29 mouse cellular contexts compared by ENCODE assay signal in genomic region chr13:110694876-110695275, GRCm38 (mm10).
DNase-seq lines count a peak whose midpoint lies in the region; ATAC-seq and TF ChIP-seq lines count a peak whose summit lies in the region.
"Had no signal": no experiment of that assay in that cellular context is flagged by ENCODE, and none has a peak within 500 bp of the region (broad histone marks: within the 10 kb centered on the region; RNA-seq: fewer than 3 reads in every experiment).

No protein-coding gene starts in this region.

- H3K4me3 ChIP-seq in embryonic facial prominence, embryonic 14.5 days (ENCODE audit: low read depth, low read length) = no peak overlapping the region
- no peak overlapping the region for H3K4me3 ChIP-seq in embryonic facial prominence, embryonic 10.5 days
- no peak overlapping the region for H3K4me3 ChIP-seq in heart, adult 2 months
- H3K4me3 ChIP-seq in kidney, postnatal 0 days (replicated peaks; ENCODE audit: low read depth, low read length) = no peak overlapping the region
- H3K4me3 ChIP-seq: megakaryocyte, embryonic 14.5 days; midbrain, embryonic 12.5 days; myocyte; neural tube, embryonic 12.5 days had no signal

- H3K79me2 ChIP-seq in heart, adult 2 months (replicated peaks; ENCODE audit: control insufficient read depth, insufficient read depth, low read length) = no peaks in the 10 kb centered on the region

- H3K27ac ChIP-seq in embryonic facial prominence, embryonic 14.5 days (replicated peaks; ENCODE audit: low read depth, low read length) = no peak overlapping the region
- H3K27ac ChIP-seq in embryonic facial prominence, embryonic 10.5 days (replicated peaks) = no peak overlapping the region
- H3K27ac ChIP-seq in heart, adult 2 months = peak overlapping the region; percentile 59
- no peak overlapping the region for H3K27ac ChIP-seq in kidney, postnatal 0 days
- H3K27ac ChIP-seq: hindbrain, embryonic 14.5 days; liver, embryonic 14.5 days; midbrain, embryonic 12.5 days; neural tube, embryonic 12.5 days; stomach, postnatal 0 days had no signal

- H3K9me3 ChIP-seq in embryonic facial prominence, embryonic 14.5 days (ENCODE audit: control insufficient read depth, low read length) = no peaks in the 10 kb centered on the region
- H3K9me3 ChIP-seq in embryonic facial prominence, embryonic 10.5 days = no peaks in the 10 kb centered on the region
- H3K9me3 ChIP-seq in kidney, postnatal 0 days (replicated peaks; ENCODE audit: low read length) = no peaks in the 10 kb centered on the region
- H3K9me3 ChIP-seq: megakaryocyte, embryonic 14.5 days; midbrain, embryonic 12.5 days; neural tube, embryonic 12.5 days had no signal

- peaks cover 11% of the 10 kb centered on the region for H3K4me1 ChIP-seq in embryonic facial prominence, embryonic 14.5 days (ENCODE audit: control insufficient read depth, insufficient read depth, low read length)
- peaks cover 25% of the 10 kb centered on the region for H3K4me1 ChIP-seq in embryonic facial prominence, embryonic 10.5 days
- H3K4me1 ChIP-seq in heart, adult 2 months (ENCODE audit: control insufficient read depth, insufficient read depth, low read length) = peaks cover 12% of the 10 kb centered on the region
- no peaks in the 10 kb centered on the region for H3K4me1 ChIP-seq in kidney, postnatal 0 days (replicated peaks; ENCODE audit: insufficient read depth, low read length)
- H3K4me1 ChIP-seq: neural tube, embryonic 12.5 days had no signal

- no peak overlapping the region for H3K4me2 ChIP-seq in embryonic facial prominence, embryonic 14.5 days (ENCODE audit: low read depth, low read length)
- no peak overlapping the region for H3K4me2 ChIP-seq in kidney, postnatal 0 days (ENCODE audit: low read length)
- H3K4me2 ChIP-seq: hindbrain, embryonic 14.5 days; midbrain, embryonic 12.5 days; neural tube, embryonic 12.5 days had no signal

- no peaks in the 10 kb centered on the region for H3K27me3 ChIP-seq in embryonic facial prominence, embryonic 14.5 days (replicated peaks; ENCODE audit: control insufficient read depth, insufficient read depth, low read length)
- no peaks in the 10 kb centered on the region for H3K27me3 ChIP-seq in embryonic facial prominence, embryonic 10.5 days (replicated peaks; ENCODE audit: low read depth, poor library complexity, severe bottlenecking)
- no peaks in the 10 kb centered on the region for H3K27me3 ChIP-seq in heart, adult 2 months (ENCODE audit: control insufficient read depth, insufficient read depth, low read length)
- H3K27me3 ChIP-seq in kidney, postnatal 0 days (ENCODE audit: insufficient read depth, low read length) = no peaks in the 10 kb centered on the region
- H3K27me3 ChIP-seq: CH12.LX; megakaryocyte, embryonic 14.5 days; neural tube, embryonic 12.5 days had no signal

- 55% methylated on average over 6 of the region's 6 CpGs for WGBS in embryonic facial prominence, embryonic 14.5 days
- 78% methylated on average over 6 of the region's 6 CpGs for whole genome bisulfite sequencing in embryonic facial prominence, embryonic 10.5 days
- 57% methylated on average over 6 of the region's 6 CpGs for whole genome bisulfite sequencing in heart, adult 2 months
- 77% methylated on average over 6 of the region's 6 CpGs for WGBS in kidney, postnatal 0 days

- DNase-seq in embryonic facial prominence, embryonic 14.5 days (ENCODE audit: low spot score) = no peak
- no peak for DNase-seq in embryonic facial prominence, embryonic 10.5 days (ENCODE audit: low spot score)
- no peak for DNase-seq in heart, adult 2 months
- no peak for DNase-seq in heart, postnatal 25 days (ENCODE audit: low spot score)
- peak; percentile 28 for DNase-seq in kidney, postnatal 0 days (ENCODE audit: low spot score)
- DNase-seq in kidney, adult 18-20 months = no peak
- peak; percentile 18 for DNase-seq in lung, postnatal 25 days (ENCODE audit: low spot score)
- DNase-seq: adrenal gland, adult 2 months; adrenal gland, postnatal 36 days; cerebellum, adult 18-20 months; cerebellum, postnatal 10 days; gastrocnemius, postnatal 14 days; kidney, postnatal 25 days; liver; right cerebral cortex, postnatal 4 days; thymus, adult 2 months; thymus, postnatal 36 days had no signal

- H3K9ac ChIP-seq in embryonic facial prominence, embryonic 14.5 days (ENCODE audit: low read depth, low read length) = no peak overlapping the region
- H3K9ac ChIP-seq in heart, adult 2 months (ENCODE audit: low read depth, low read length) = no peak overlapping the region
- H3K9ac ChIP-seq in kidney, postnatal 0 days (ENCODE audit: low read depth, low read length) = no peak overlapping the region
- H3K9ac ChIP-seq: hindbrain, embryonic 14.5 days; liver, embryonic 14.5 days; midbrain, embryonic 12.5 days; neural tube, embryonic 12.5 days had no signal

- H3K36me3 ChIP-seq in embryonic facial prominence, embryonic 14.5 days (ENCODE audit: control insufficient read depth, insufficient read depth, low read length) = no peaks in the 10 kb centered on the region
- H3K36me3 ChIP-seq in embryonic facial prominence, embryonic 10.5 days (replicated peaks) = no peaks in the 10 kb centered on the region
- peaks cover 25% of the 10 kb centered on the region for H3K36me3 ChIP-seq in heart, adult 2 months (ENCODE audit: control insufficient read depth, insufficient read depth, low read length)
- no peaks in the 10 kb centered on the region for H3K36me3 ChIP-seq in kidney, postnatal 0 days (ENCODE audit: insufficient read depth, low read length)
- H3K36me3 ChIP-seq: midbrain, embryonic 12.5 days; neural tube, embryonic 12.5 days had no signal

- peak; percentile 41; the same call in 1 of the 2 replicates for ATAC-seq in embryonic facial prominence, embryonic 14.5 days (ENCODE audit: low read depth)
- ATAC-seq in kidney, postnatal 0 days (replicated peaks; ENCODE audit: low FRiP score, low read depth) = no peak
- no peak for ATAC-seq in frontal cortex, adult (ENCODE audit: low TSS enrichment)
- ATAC-seq: activated CD4-positive, CD25-positive, alpha-beta regulatory T cell, adult 4 months; forebrain, embryonic 16.5 days; intestine, postnatal 0 days had no signal

- 0 out of 2 replicates have a peak, but pooled peaks have one; percentile 13 for TF ChIP-seq POLR2A in heart, adult 2 months (IDR thresholded peaks at IDR 0.05; ENCODE audit: insufficient read depth, low read depth, low read length)

- intact Hi-C loops in heart, adult 2 months (cut with DNase I) = loop anchor here (5.0 kb wide), 5 partner anchors 52 to 298 kb away; partner anchors contain the start of gene Plk2
- intact Hi-C loops in heart, postnatal 25 days (cut with DNase I) = loop anchor here (5.0 kb wide), 4 partner anchors 52 to 298 kb away; partner anchors contain the start of gene Plk2

- TF ChIP-seq EP300 in heart, adult 2 months (IDR thresholded peaks at IDR 0.05; ENCODE audit: insufficient read depth, low read depth, low read length) = no peak

- no peak for TF ChIP-seq CTCF in heart, adult 2 months (IDR thresholded peaks at IDR 0.05)
- TF ChIP-seq CTCF in kidney, postnatal 0 days (IDR thresholded peaks at IDR 0.05; ENCODE audit: low read depth) = no peak

Comparison
In these comparisons a context has a peak if more than half of its experiments do, and no peak if none do; other contexts are left out.
1. DNase-seq: peak in kidney, postnatal 0 days (single experiment) and lung, postnatal 25 days (single experiment); none in embryonic facial prominence, embryonic 14.5 days (single experiment), embryonic facial prominence, embryonic 10.5 days (single experiment), heart, adult 2 months (0 of 2), heart, postnatal 25 days (single experiment) and kidney, adult 18-20 months (single experiment).